Mouse (Mus musculus): ENCODE measurements around the gene Amd1. TPM values are rescaled to one million over a fixed set of nuclear protein-coding genes. Genes with fewer than 3 reads are reported as not detected.

The Amd1 gene
- 10 to 100 TPM; 45.7 to 51.7 TPM for total RNA-seq (2021)
- long read RNA-seq, experiment 1, transcript Amd1-201 (8 exons, 3,204 nt), result major isoform, 22 of 23 reads
- long read RNA-seq, experiment 1, partial matches to known transcripts, result 0 of 23 reads
- long read RNA-seq, experiment 1, other reads (novel, unspliced or antisense), result 1 of 23 reads
- long read RNA-seq, experiment 2, transcript Amd1-201 (8 exons, 3,204 nt), result major isoform, 41 of 47 reads
- long read RNA-seq, experiment 2, partial matches to known transcripts, result 0 of 47 reads
- long read RNA-seq, experiment 2, other reads (novel, unspliced or antisense), result 6 of 47 reads

DNA sequence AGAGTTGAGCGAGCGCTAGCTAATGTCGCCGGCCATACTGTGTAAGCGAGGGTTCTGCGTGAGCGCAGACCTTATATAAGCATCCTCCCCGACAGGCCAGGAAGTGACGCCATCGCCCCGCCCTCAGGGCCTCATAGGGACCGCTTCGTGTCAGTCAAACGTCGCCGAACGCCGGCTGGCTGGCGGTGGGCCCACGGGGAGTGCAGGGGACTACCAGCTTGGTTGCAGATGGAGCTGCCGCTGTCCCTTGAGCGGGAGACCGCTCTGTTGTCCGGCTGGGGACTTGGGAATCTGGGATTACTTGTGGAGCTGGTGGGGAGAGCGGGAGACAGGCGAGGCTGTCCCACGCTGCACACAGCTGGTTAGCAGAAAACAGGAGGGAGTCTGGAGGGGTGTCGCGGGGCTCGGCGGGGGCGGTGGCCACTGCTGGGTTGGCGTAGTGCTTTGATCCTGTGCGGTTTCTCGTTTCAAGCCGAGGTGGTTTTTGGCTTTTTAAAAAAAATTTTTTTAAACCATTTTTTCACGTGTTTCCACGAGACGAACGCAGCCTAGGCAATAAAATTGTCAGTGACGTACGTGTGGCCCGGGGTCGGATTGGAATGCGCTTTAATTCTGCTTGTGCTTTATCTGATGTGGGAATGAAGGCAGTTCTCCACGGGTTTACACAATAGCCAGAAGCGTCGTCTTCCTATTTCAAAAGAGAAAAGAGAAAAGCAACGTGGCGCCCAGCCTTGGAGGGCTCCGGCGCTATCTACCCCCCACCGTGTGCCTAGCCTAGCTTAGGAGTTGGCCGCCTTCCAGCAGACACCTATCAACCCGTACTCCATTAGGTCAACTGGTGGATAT lies at the start of gene Amd1:
Gene Amd1, minus strand, starts transcription at position 47 of the 846 bp plus-strand sequence.
- peak; percentile 100 for DNase-seq (ENCODE audit: low spot score in 2 of 2)

DNA sequence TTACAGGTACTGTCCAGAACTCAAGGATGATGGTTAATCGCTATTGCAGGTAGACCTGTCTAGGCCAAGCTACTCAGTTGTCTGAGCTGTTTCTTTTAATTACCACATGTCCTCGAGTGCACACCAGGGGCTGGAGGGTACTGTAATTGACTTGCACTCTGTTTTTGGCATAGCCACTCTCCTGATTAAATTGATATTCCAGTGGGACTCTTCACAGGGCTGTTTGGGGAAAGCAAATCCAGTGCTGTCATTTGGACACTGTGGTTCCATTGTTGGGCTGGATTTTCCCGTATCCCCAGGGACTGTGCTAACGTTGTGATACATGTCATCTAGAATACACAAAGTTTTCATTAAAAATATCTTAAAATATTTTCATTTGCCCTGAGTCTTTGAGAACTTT lies 49.2 kb upstream of the Amd1 start:
- DNase-seq (ENCODE audit: low spot score in 2 of 2), result no peak

- DNase-seq (ENCODE audit: low spot score in 2 of 2), result no peak
Observed at GRCm38 (mm10) chr10:40350245-40350932, 48.4 kb upstream of the Amd1 start.

DNA sequence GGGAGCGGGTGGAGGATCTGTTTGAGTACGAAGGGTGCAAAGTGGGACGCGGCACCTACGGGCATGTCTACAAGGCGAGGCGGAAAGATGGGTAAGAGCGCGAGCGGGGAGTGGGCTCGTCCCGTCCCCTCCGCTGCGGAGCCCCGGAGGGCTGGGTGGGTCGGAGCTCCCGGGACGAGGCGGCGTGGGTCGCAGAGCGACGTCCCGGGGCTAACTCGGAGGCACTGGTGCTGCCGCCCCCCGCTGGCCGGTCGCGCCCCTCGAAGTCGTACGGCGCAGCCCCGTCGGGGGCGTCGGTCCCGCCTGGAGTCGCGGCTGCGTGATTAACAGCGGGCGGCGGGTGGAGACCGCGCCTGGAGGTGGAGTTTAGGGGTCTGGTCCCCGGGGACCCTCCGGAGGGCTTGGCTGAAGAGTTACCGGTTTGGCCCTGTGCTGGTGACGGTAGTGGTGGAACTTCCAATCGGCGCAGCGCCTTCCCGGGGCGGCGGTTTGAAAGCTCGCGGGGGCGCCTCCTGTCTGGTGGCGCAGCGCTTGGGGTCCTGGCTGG lies 47.7 kb upstream of the Amd1 start:
- peak; percentile 56 to 58 for DNase-seq (ENCODE audit: low spot score in 2 of 2)

GRCm38 (mm10) chr10:40348566-40349536 lies 46.9 kb upstream of the Amd1 start:
- peak; percentile 86 to 95 for DNase-seq (ENCODE audit: low spot score in 2 of 2)

DNA sequence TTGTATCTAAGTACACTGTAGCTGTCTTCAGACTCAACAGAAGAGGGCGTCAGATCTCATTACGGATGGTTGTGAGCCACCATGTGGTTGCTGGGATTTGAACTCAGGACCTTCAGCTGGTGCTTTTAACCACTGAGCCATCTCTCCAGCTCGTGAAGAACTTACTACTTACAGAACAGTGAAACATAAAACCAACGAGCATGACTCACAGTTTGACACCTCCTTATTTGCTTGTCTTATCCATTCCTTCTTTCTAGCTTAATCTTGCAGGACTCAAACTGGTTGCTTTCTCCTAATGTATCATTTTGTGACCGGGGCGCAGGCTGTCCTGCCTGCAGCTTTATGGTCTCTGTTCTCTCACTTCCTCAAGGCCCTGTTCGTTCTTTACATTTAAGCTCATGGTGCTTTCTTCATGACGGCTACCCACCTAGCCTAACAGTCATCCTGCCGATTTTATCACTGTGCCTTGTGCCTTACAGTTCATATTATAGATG lies 45.5 kb upstream of the Amd1 start:
- DNase-seq (ENCODE audit: low spot score in 2 of 2), result no peak

- no peak for DNase-seq (ENCODE audit: low spot score in 2 of 2)
Observed at GRCm38 (mm10) chr10:40346776-40347403, 44.9 kb upstream of the Amd1 start.

- DNase-seq (ENCODE audit: low spot score in 2 of 2), result no peak
Observed at GRCm38 (mm10) chr10:40342036-40342435, 40.0 kb upstream of the Amd1 start.

GRCm38 (mm10) chr10:40339351-40339964 lies 37.5 kb upstream of the Amd1 start, which contains the start of gene Cdk19:
Gene Cdk19, plus strand, starts transcription at chr10:40339564.
- no peak for DNase-seq (ENCODE audit: low spot score in 2 of 2)

DNA sequence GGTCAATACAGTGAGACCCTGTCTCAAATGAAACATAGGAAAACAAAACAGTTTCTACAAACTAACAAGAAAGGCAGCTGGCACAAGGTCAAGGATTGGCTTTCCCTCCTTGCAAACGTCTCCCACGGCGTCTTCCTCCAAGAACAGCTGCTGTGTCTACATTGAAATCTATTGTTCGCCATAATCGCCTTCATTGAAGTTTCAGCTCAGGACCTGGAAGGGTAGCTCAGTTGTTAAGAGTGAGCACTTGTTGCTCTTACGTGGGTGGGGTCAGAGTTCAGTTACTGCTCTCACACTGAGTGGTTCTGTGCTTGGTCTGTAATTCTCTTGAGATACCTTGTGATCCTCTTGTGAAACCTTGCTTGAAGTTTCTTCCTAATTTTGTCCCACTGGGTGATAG lies 30.9 kb upstream of the Amd1 start:
- DNase-seq (ENCODE audit: low spot score in 2 of 2), result no peak

DNA sequence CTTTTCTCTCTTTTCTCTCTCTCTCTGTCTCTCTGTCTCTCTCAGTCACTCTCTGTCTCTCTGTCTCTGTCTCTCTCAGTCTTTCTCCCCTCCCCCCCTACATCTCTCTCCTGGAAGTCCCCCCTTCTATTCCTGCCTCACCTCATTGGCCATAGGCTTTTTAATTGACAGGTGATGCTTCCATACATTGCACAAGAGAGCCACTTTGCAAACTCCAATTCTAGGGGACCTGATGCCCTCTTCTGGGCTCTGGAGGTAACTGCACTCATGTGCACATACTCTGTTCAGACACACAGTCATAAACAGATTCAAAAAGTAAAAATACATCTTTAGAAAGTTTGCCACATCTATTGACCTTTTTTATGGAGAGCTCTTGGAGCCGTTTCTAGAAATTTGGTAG lies 28.3 kb upstream of the Amd1 start:
- no peak for DNase-seq (ENCODE audit: low spot score in 2 of 2)

DNA sequence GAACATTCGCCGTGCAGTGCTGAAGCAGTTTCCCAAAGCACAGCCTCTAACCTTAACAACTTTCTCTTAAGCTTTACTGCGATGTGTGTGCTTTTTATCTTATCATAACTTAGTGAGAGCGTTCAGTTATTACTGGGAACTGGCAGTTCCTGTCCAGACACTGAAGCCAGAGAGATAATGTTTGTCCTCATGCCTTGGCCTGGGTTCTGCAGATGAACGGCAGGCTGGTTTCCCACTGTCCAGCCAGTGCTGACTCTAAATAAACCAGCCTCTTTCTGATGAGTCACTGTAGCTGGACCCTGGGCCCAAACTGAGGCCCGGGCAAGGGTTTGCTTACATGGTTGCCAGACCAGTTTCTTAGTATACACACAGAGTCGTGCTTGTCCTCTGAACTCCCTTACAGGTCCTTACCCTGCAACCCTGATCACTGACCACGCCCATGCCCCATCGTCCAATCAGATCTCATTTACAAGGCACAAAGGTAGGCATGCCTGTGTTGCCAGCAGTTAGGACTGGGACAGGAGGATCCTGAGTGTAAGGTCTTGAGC lies 26.1 kb upstream of the Amd1 start:
- no peak for DNase-seq (ENCODE audit: low spot score in 2 of 2)

- no peak for DNase-seq (ENCODE audit: low spot score in 2 of 2)
Observed at GRCm38 (mm10) chr10:40320306-40320705, 18.3 kb upstream of the Amd1 start.

DNA sequence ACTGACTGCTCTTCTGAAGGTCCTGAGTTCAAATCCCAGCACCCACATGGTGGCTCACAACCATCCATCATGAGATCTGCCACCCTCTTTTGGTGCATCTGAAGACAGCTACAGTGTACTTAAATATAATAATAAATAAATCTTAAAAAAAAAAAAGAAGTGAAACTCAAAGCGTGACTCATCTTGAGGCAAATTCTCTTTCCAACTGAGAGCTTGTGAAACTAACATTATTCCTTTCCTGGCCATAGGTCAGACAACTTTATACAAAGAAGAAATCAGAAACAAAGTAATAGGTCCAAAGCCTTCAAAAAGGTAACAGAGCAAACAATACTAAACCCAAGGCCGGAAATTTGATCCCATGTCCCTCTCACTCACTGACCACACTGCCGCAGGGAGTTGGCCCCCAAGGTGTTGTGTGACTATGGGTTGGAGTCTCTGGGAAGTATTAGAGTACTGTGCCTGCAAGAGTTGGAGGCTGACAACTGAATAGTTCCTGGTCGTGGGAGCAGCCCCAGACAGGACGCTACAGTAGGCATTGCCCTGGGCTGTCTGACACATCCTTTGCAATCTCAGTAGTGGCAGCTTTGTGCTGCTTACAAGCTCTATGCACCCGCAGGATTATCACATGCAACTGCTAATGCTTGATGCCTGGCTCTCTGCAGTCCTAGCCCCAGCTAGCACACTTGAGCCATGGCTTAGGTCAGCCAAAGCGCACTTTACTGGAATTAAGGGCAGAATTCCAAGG lies 15.0 kb upstream of the Amd1 start:
- DNase-seq (ENCODE audit: low spot score in 2 of 2), result no peak

- no peak for DNase-seq (ENCODE audit: low spot score in 2 of 2)
Observed at GRCm38 (mm10) chr10:40312781-40313180, 10.8 kb upstream of the Amd1 start.

DNA sequence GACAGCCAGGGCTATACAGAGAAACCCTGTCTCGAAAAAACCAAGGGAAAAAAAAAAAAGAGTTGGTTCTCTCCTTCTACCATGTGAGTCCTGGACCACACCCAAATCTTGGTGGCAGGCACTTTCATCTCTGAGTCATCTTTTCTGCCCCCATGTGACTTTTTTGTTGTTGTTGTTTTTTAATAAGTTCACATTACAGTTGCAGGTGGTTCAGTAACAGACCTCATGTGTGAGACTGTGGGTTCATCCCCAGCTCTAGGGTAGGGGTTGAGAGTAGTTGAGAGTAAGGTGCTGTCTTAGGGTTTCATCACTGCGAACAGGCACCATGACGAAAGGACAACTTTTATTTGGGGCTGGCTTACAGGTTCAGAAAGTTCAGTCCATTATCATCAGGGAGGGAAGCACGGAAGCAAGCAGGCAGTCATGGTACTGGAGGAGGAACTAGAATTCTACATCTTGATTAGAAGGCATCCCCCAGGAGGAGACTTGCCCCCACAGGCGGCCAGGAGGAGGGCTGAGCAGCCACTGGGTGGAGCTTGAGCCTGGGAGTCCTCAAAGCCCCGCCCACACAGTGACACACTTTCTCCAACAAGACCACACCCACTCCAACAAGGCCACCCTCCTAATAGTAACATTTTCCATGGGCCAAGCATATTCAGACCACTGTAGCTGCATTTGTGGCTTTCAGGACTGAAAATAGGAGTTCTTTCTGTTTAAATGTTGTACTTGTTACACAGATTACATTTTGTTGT lies 8.1 kb upstream of the Amd1 start:
- DNase-seq (ENCODE audit: low spot score in 2 of 2), result no peak

DNA sequence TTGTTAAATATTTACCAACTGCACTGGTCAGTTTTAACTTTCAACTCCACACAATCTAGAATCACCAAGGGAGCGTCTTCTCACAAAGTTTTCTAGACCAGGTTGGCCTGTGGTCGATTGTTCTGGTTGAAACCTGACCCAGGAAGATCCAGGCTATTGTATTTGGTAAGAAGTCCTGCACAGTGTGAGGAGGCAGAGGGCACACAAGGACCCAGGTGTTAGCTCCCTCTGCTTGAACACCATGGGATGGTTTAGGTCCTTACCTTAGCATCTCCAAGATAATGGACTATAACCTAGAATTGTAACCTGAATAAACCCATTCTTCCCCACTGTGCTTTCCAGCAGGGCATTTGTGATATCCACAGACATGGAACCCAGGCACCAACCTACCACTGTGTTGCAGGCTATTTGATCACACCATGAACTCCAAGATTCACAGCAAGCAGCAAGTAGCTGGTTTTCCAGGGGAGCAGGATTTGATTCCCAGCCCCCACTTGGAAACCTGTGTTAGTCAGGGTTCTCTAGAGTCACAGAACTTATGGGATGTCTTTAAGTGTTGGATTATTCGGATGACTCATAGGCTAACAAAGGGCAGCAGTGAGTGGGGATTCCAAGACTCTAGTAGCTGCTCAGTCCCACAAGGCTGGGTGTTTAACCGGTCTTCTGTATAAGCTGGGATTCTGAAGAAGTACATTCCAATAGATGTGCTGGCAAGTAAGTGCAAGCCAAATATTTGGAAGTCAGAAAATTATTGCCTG lies 6.0 kb upstream of the Amd1 start:
- DNase-seq (ENCODE audit: low spot score in 2 of 2), result no peak
